Mouse (Mus musculus): ENCODE data around the gene Olfr134. TPM values are rescaled to one million over a fixed set of nuclear protein-coding genes. Genes with fewer than 3 reads are reported as not detected.
"Not testable (repeated sequence)": the region's sequence is repeated elsewhere in the genome, so short reads cannot be mapped to it uniquely, and the experiment has no call there.

Olfr134 gene
- not detected for total RNA-seq (2021)

DNA sequence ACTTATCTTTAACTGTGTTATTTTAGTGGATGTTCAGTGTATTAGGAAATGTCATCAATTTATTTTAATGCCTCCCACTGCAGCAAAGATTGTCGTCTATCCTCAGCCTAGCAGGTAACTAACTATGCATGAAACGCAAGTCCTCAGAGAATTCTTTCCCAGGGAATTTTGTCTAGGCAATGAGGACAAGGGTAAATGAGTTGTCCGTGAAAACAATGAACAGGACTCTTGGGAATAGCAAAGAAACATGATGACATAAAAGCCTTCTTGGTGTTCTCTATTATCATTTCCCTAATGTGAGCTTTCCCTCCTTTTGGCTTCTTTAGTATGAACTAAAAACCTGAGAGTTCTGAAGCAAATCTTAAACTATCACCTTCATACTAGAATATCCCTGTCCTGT is at the start of gene Olfr134:
TSS of gene Olfr134 (plus strand) at position 301 of the 400 bp plus-strand sequence.
- intact Hi-C loops (cut with DNase I): no loop called here
- DNase-seq: no peak

DNA sequence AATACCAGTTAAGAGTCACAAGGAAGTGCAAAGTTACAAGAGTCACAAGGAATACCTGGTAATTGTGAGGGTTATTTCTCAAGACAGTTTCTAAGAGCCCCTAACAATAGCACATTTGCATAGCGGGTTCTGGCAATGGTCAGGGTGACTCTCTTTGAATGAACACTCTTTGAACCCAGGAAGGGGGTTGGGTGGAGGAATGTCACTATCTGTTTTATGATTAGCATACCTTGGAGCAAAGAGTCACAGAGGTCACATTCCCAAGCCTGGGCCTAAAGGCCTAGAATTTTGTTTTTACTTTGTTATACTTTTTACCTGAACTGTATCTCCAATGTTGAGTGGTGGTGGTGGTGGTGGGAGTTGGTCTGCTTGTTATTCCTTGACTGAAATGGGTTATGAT is 47.0 kb upstream of the Olfr134 start:
- intact Hi-C loops (cut with DNase I): not testable (repeated sequence)

DNA sequence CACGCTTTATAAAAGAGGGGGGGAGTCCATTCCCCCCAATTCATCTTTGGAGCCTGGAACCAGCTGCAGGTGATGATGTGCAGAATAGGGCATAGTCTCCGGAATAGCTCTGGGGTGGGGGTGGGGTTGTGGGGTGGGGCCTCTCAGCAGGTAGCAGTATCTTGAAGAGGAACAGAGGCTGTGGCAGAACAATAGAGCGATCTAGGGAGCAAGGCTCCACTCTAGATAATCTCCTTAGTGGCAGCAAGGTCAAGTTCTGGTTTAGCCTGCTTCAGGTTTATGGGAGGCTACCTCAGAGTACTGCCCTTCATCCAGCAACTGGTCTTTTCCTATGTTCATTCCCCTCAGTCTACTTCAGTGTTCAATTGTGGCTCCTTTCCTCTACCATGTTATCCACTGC is 45.8 kb upstream of the Olfr134 start:
- intact Hi-C loops (cut with DNase I): not testable (repeated sequence)

More for the DNA sequence above, 47.0 kb upstream of the Olfr134 start:
- not testable (repeated sequence) for DNase-seq

DNA sequence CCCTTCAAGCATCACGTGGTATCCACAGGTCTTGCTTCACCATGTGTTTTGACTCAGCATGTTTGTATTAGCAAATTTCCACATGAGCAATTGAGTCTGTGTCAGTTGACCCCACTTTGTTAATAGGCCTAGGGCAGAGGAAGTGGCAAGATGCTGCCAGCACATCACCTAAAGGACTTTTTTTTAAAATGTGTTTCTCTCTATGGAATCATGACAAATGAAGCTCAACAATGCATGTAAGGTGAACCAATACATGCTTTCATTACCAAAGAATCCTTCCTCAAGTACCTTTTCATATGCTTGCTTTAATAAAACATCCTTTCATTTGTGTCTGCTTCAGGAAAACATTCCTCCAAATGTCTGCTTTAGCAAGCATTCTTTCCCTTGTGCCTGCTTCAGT is 36.8 kb upstream of the Olfr134 start, which contains the start of gene Olfr132:
TSS of gene Olfr132 (minus strand) at position 101 of the 400 bp plus-strand sequence.
- no peak for DNase-seq
- intact Hi-C loops (cut with DNase I): no loop called here

More for the DNA sequence above, 45.8 kb upstream of the Olfr134 start:
- DNase-seq: not testable (repeated sequence)

DNA sequence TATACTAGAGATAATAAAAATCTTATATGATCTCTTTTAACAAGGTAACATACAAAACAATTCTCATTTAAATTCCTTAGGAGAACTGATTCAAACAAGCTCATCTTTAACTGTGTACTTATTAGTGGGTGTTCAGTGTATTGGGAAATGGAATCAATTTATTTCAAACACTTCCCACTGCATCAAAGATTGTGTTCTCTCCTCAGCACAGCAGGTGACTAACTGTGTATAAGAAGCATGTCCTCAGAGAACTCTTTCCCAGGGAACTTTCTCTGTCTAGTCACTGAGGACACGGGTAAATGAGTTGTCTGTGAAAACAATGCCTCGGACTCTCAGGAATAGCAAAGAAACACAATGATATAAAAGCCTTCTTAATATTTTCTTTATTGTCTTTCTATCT is 26.2 kb upstream of the Olfr134 start, which contains the start of gene Olfr133:
TSS of gene Olfr133 (plus strand) at position 301 of the 400 bp plus-strand sequence.
- intact Hi-C loops (cut with DNase I): no loop called here

DNA sequence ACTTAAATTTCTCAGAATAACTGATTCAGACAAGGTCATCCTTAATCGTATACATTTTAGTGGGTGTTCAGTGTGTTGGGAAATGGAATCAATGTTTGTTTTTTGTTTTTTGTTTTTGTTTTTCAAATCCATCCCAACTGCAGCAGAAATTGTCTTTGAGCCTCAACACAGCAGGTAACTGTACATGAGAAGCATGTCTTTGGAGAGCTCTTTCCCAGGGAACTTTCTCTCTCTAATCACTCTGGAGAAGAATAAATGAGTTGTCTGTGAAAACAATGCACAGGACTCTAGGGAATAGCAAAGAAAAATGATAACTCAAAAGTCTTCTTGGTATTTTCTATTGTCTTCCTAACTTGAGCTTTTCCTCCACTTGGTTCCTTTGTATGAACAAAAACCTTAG is 32.8 kb downstream of the Olfr134 start, which contains the start of gene Olfr135:
TSS of gene Olfr135 (plus strand) at position 301 of the 400 bp plus-strand sequence.
- DNase-seq: no peak
- intact Hi-C loops (cut with DNase I): no loop called here

More for the DNA sequence above, 26.2 kb upstream of the Olfr134 start, which contains the start of gene Olfr133:
- no peak for DNase-seq

Other genes starting within 250 kb of the Olfr134 start
- not detected for gene Olfr761, start 218.3 kb upstream of the Olfr134 start, total RNA-seq (2021)
- gene Olfr129, start 111.3 kb upstream of the Olfr134 start, total RNA-seq (2021): not detected
- gene Olfr130, start 107.5 kb upstream of the Olfr134 start, total RNA-seq (2021): not detected
- gene Olfr131, start 82.7 kb upstream of the Olfr134 start, total RNA-seq (2021): not detected
- not detected for gene Olfr132, start 36.9 kb upstream of the Olfr134 start, total RNA-seq (2021)
- gene Olfr133, start 26.1 kb upstream of the Olfr134 start, total RNA-seq (2021): not detected
- gene Olfr135, start 32.9 kb downstream of the Olfr134 start, total RNA-seq (2021): not detected
- gene Olfr138, start 89.6 kb downstream of the Olfr134 start, total RNA-seq (2021): not detected
- gene Olfr137, start 136.2 kb downstream of the Olfr134 start, total RNA-seq (2021): not detected
- not detected for gene Olfr136, start 158.4 kb downstream of the Olfr134 start, total RNA-seq (2021)
- not detected for gene Esp36, start 248.8 kb downstream of the Olfr134 start, total RNA-seq (2021)

Data from heart, postnatal 36 days (tissue).